Mouse (Mus musculus): ENCODE results near the gene Spink4. TPM values are rescaled to one million over a fixed set of nuclear protein-coding genes. Genes with fewer than 3 reads are reported as not detected.

Spink4 gene
- total RNA-seq, 1 experiment from 2014 or later = not detected

Other genes starting within 250 kb of the Spink4 start
- 5.2 to 14.7 TPM (median 5.3 TPM) in 3 replicates for gene Aptx, start 216.9 kb upstream of the Spink4 start, total RNA-seq (2017)
- gene Dnaja1, start 197.9 kb upstream of the Spink4 start, total RNA-seq (2017) = 358 to 846 TPM (median 373 TPM) in 3 replicates
- gene Smu1, start 162.1 kb upstream of the Spink4 start, total RNA-seq (2017) = 135 to 185 TPM (median 161 TPM) in 3 replicates
- 27.7 to 60.9 TPM (median 40.1 TPM) in 3 replicates for gene B4galt1, start 66.0 kb upstream of the Spink4 start, total RNA-seq (2017)
- 241 to 264 TPM (median 246 TPM) in 3 replicates for gene Bag1, start 28.2 kb downstream of the Spink4 start, total RNA-seq (2017)
- 103 to 128 TPM (median 128 TPM) in 3 replicates for gene Chmp5, start 28.4 kb downstream of the Spink4 start, total RNA-seq (2017)
- gene Nfx1, start 50.9 kb downstream of the Spink4 start, total RNA-seq (2017) = 52.8 to 83.9 TPM (median 66.9 TPM) in 3 replicates
- not detected in 3 replicates for gene Aqp7, start 128.1 kb downstream of the Spink4 start, total RNA-seq (2017)
- 0.38 to 1.4 TPM in 2 of 3 replicates, not detected in the other for gene Aqp3, start 178.1 kb downstream of the Spink4 start, total RNA-seq (2017)
- 18.0 to 23.8 TPM (median 22.2 TPM) in 3 replicates for gene Nol6, start 204.4 kb downstream of the Spink4 start, total RNA-seq (2017)
- 34.8 to 50.0 TPM (median 44.1 TPM) in 3 replicates for gene Ube2r2, start 215.7 kb downstream of the Spink4 start, total RNA-seq (2017)

Measured in monocyte, adult 5-6 weeks (primary cell).